Mouse (Mus musculus) lung, adult 2 months (tissue): ENCODE results near the gene Gpank1.

Experiments used
- CTCF ChIP-seq: fragments of 200-500 bp; IDR thresholded peaks from 2 replicates; pipeline ENCODE4 v1.5.1; 2011; ENCODE audit warnings: mild to moderate bottlenecking, low read length, control low read depth; ENCODE audit not compliant: insufficient read depth
- POLR2A ChIP-seq: fragments of 200-500 bp; IDR thresholded peaks from 2 replicates; pipeline ENCODE4 v1.6.1; 2011; ENCODE audit warnings: low read depth, mild to moderate bottlenecking, control low read depth, low read length, borderline replicate concordance; ENCODE audit errors: extremely low read depth

- TF ChIP-seq CTCF: no peak
- no peak for TF ChIP-seq POLR2A
These were observed 13.2 kb upstream of the Gpank1 start, which contains the start of gene Ly6g5c for GRCm38 (mm10) chr17:35108097-35108496.
